Mouse (Mus musculus) kidney, embryonic 16.5 days (tissue): ENCODE measurements around the gene Camk2n1. TPM values are rescaled to one million over a fixed set of nuclear protein-coding genes. Genes with fewer than 3 reads are reported as not detected.
A peak's percentile ranks its signal among the peaks of the same experiment; 100 is the strongest.

ENCODE experiments used
- ATAC-seq: fragments of 200-750 bp; cut with Nextera tagmentation; 2 replicates; pipeline ENCODE4 v1.8.0; 2017; ENCODE audit warnings: moderate TSS enrichment; ENCODE audit not compliant: low FRiP score, low TSS enrichment
- H3K27ac ChIP-seq: fragments of 300-500 bp; sonication (generic); 2 replicates; pipeline ENCODE4 v1.5.1; 2014; ENCODE audit warnings: low read length
- H3K27me3 ChIP-seq: fragments of 300-500 bp; sonication (generic); 2 replicates; pipeline ENCODE4 v1.6.1; 2014; ENCODE audit warnings: low read length, control low read depth, mixed read lengths; ENCODE audit not compliant: insufficient read depth
- H3K36me3 ChIP-seq: fragments of 300-500 bp; sonication (generic); 2 replicates; pipeline ENCODE4 v1.6.1; 2014; ENCODE audit warnings: low read length, control low read depth, mixed read lengths; ENCODE audit not compliant: insufficient read depth
- H3K4me1 ChIP-seq: fragments of 300-500 bp; sonication (generic); 2 replicates; pipeline ENCODE4 v1.6.1; 2014; ENCODE audit warnings: low read length, control low read depth, mixed read lengths; ENCODE audit not compliant: insufficient read depth
- H3K4me2 ChIP-seq: fragments of 300-500 bp; sonication (generic); replicated peaks from 2 replicates; pipeline ENCODE4 v1.6.1; 2014; ENCODE audit warnings: low read depth, low read length
- H3K4me3 ChIP-seq: fragments of 300-500 bp; sonication (generic); 2 replicates; pipeline ENCODE4 v1.5.1; 2014; ENCODE audit warnings: mild to moderate bottlenecking, low read length
- H3K9ac ChIP-seq: fragments of 300-500 bp; sonication (generic); replicated peaks from 2 replicates; pipeline ENCODE4 v1.6.1; 2014; ENCODE audit warnings: low read length
- H3K9me3 ChIP-seq: fragments of 300-500 bp; sonication (generic); 2 replicates; pipeline ENCODE4 v1.6.1; 2016; ENCODE audit warnings: low read length, control low read depth
- WGBS: fragments of 180-500 bp; shearing (Covaris S2); extraction: QIAGEN DNeasy Blood & Tissue Kit; methylation state at CpG from one replicate; pipeline ENCODE4 v1.1.7; 2014; 5-methylcytosine and 5-hydroxymethylcytosine counted together
- polyA plus RNA-seq: library from polyadenylated mRNA; unstranded; fragments of >200 nt; fragmentation: Nextera tagmentation; extraction: Ambion mirVana; gene quantifications from 2 replicates; pipeline ENCODE4 v1.2.1, GENCODE M21; 2015

Gene Camk2n1
- polyA plus RNA-seq, 1 experiment from 2014 or later = 6.2 TPM

DNA sequence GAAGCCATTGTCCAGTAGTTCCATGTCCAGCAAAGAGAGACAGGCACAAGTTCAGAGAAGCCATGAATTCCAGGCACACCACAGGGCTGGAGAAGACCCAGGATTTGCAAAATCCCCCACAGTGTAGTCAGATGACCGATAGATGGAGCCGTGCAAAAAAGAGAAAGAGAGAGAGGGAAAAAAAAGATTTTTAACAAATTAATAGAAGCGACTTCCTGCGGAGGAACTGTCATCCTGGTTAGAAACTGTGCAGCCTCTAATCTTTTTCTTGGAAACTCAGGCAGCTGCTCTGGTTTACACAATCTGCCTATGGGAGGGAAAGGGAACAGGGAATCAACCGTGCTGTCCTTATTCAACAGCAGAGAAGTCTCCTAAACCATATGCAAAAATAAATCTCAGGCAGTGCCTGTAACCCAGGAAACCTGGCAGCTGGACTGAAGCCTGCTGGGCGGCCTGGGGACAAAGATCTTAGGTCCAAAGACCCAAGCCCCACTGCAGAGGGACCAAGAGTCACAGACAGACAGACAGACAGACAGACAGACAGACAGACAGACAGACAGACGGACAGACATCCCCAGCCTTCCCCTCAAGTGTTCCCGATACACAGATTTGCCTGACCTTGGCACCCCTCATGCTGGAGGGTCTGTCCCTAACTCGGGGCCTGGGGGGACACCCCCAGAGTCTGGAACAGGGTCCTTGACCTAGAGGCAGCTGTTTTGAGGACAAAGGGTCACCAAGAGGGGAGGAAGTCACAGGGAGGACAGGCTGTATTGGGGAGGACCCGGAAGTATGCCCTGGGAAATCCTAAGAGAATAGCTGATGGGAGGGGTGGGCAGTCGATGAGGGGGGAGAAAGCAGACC is 9.1 kb downstream of the Camk2n1 start:
- H3K9me3 ChIP-seq = no peaks in the 10 kb centered on the region
- H3K4me3 ChIP-seq = peak overlapping the region; percentile 21; the same call in 1 of the 2 replicates
- peak; percentile 25 for ATAC-seq
- H3K4me1 ChIP-seq = peaks cover 72% of the 10 kb centered on the region
- no peaks in the 10 kb centered on the region for H3K27me3 ChIP-seq
- peak overlapping the region; percentile 97 for H3K27ac ChIP-seq
- under 1% methylated on average over 11 of the region's 11 CpGs for WGBS
- peak overlapping the region; percentile 3; the same call in 1 of the 2 replicates for H3K9ac ChIP-seq
- H3K4me2 ChIP-seq = peak overlapping the region; percentile 50
- H3K36me3 ChIP-seq = 0 out of 2 replicates have a peak, but pooled peaks cover 5% of the 10 kb centered on the region

- H3K36me3 ChIP-seq = 0 out of 2 replicates have a peak, but pooled peaks cover 3% of the 10 kb centered on the region
- 4% methylated on average over 11 of the region's 11 CpGs for WGBS
- ATAC-seq = peak; percentile 87
- H3K27me3 ChIP-seq = no peaks in the 10 kb centered on the region
- H3K4me1 ChIP-seq = peaks cover 68% of the 10 kb centered on the region
- H3K4me2 ChIP-seq = peak overlapping the region; percentile 50
- H3K9me3 ChIP-seq = no peaks in the 10 kb centered on the region
- peak overlapping the region; percentile 97 for H3K27ac ChIP-seq
- peak overlapping the region; percentile 21 for H3K4me3 ChIP-seq
- peak overlapping the region; percentile 51; the same call in 1 of the 2 replicates for H3K9ac ChIP-seq
These were observed 9.8 kb downstream of the Camk2n1 start for GRCm38 (mm10) chr4:138463832-138464487.

- H3K4me2 ChIP-seq = peak overlapping the region; percentile 50
- H3K27me3 ChIP-seq = no peaks in the 10 kb centered on the region
- peak overlapping the region; percentile 97 for H3K27ac ChIP-seq
- peaks cover 68% of the 10 kb centered on the region for H3K4me1 ChIP-seq
- H3K9me3 ChIP-seq = no peaks in the 10 kb centered on the region
- peak overlapping the region; percentile 51 for H3K9ac ChIP-seq
- ATAC-seq = peak; percentile 78
- WGBS = 2% methylated on average over 16 of the region's 22 CpGs
- H3K4me3 ChIP-seq = peak overlapping the region; percentile 21
- no peaks in the 10 kb centered on the region for H3K36me3 ChIP-seq
These were observed 10.7 kb downstream of the Camk2n1 start for GRCm38 (mm10) chr4:138464667-138465353.

- peak overlapping the region; percentile 50; the same call in 1 of the 2 replicates for H3K4me2 ChIP-seq
- H3K4me3 ChIP-seq = no peak overlapping the region
- H3K27ac ChIP-seq = peak overlapping the region; percentile 97
- H3K36me3 ChIP-seq = no peaks in the 10 kb centered on the region
- ATAC-seq = no peak
- H3K4me1 ChIP-seq = peaks cover 63% of the 10 kb centered on the region
- 34% methylated on average over 8 of the region's 8 CpGs for WGBS
- H3K9me3 ChIP-seq = no peaks in the 10 kb centered on the region
- no peaks in the 10 kb centered on the region for H3K27me3 ChIP-seq
- H3K9ac ChIP-seq = peak overlapping the region; percentile 51; the same call in 1 of the 2 replicates
These were observed 11.3 kb downstream of the Camk2n1 start for GRCm38 (mm10) chr4:138465446-138465845.

DNA sequence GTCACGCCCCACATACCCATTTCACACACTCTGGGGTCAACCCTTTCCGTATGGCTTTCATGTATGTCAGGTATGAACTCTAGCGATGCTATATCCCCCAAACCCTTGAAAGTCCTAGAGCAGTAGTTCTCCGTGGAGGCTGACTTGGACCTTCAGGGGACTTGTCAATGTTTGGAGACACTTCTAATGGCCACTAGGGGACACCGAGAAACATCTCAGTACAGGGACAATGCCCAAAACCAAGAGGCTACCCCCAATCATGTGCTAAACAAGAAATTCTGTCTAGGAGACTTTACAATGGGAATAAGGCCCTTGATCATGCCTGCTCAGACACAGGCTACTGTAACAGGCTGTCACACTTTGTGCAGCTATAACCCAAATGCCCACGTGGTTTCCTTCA is 12.6 kb downstream of the Camk2n1 start:
- no peak overlapping the region for H3K4me3 ChIP-seq
- WGBS = 73% methylated on average over 6 of the region's 6 CpGs
- H3K9ac ChIP-seq = no peak overlapping the region
- H3K4me1 ChIP-seq = peaks cover 62% of the 10 kb centered on the region
- H3K27ac ChIP-seq = no peak overlapping the region
- H3K9me3 ChIP-seq = no peaks in the 10 kb centered on the region
- H3K4me2 ChIP-seq = no peak overlapping the region
- H3K27me3 ChIP-seq = no peaks in the 10 kb centered on the region
- no peak for ATAC-seq
- H3K36me3 ChIP-seq = no peaks in the 10 kb centered on the region

DNA sequence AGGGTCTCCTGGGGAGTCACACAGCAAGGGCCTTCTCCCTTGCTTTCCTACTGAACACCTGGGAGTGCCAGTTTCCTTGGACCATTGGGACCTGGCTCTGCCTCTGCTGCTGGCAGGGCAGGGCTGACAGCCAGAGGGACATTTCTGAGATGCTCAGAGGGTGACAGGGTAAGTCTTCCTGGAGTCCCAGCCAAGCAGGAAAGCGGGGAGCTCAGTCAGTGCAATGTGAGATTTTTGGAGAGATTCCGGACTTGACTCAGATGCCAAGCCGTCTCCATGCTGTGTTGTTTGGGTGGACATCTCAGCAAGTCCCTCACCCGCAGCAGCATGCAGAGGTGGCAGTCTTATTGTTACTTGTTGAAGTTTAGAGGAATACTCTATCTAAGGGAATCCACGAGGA is 13.3 kb downstream of the Camk2n1 start:
- no peak overlapping the region for H3K4me3 ChIP-seq
- H3K9me3 ChIP-seq = no peaks in the 10 kb centered on the region
- H3K27ac ChIP-seq = no peak overlapping the region
- H3K27me3 ChIP-seq = no peaks in the 10 kb centered on the region
- no peak overlapping the region for H3K9ac ChIP-seq
- H3K36me3 ChIP-seq = no peaks in the 10 kb centered on the region
- no peak for ATAC-seq
- WGBS = 83% methylated on average over 5 of the region's 5 CpGs
- peaks cover 62% of the 10 kb centered on the region for H3K4me1 ChIP-seq
- H3K4me2 ChIP-seq = no peak overlapping the region

- WGBS = 4% methylated on average over 7 of the region's 7 CpGs
- no peak for ATAC-seq
- no peak overlapping the region for H3K9ac ChIP-seq
- H3K36me3 ChIP-seq = no peaks in the 10 kb centered on the region
- peaks cover 45% of the 10 kb centered on the region for H3K4me1 ChIP-seq
- H3K27me3 ChIP-seq = no peaks in the 10 kb centered on the region
- no peak overlapping the region for H3K4me3 ChIP-seq
- peak overlapping the region; percentile 52; the same call in 1 of the 2 replicates for H3K27ac ChIP-seq
- H3K9me3 ChIP-seq = no peaks in the 10 kb centered on the region
- peak overlapping the region; percentile 24; the same call in 1 of the 2 replicates for H3K4me2 ChIP-seq
These were observed 15.0 kb downstream of the Camk2n1 start for GRCm38 (mm10) chr4:138469080-138469479.

GRCm38 (mm10) chr4:138471241-138471640 is 17.1 kb downstream of the Camk2n1 start:
- no peaks in the 10 kb centered on the region for H3K9me3 ChIP-seq
- WGBS = 45% methylated on average over 7 of the region's 7 CpGs
- no peak for ATAC-seq
- H3K4me1 ChIP-seq = peaks cover 26% of the 10 kb centered on the region
- no peaks in the 10 kb centered on the region for H3K27me3 ChIP-seq
- H3K27ac ChIP-seq = no peak overlapping the region
- no peak overlapping the region for H3K4me2 ChIP-seq
- no peak overlapping the region for H3K4me3 ChIP-seq
- no peaks in the 10 kb centered on the region for H3K36me3 ChIP-seq
- no peak overlapping the region for H3K9ac ChIP-seq

- Histone ChIP-seq H3K4me3 (no peak overlapping the region), H3K36me3 (no peaks in the 10 kb centered on the region), H3K4me2 (no peak overlapping the region), H3K4me1 (peaks cover 29% of the 10 kb centered on the region), H3K9me3 (no peaks in the 10 kb centered on the region), H3K27me3 (no peaks in the 10 kb centered on the region), H3K27ac (no peak overlapping the region), H3K9ac (no peak overlapping the region)
- ATAC-seq = no peak
- WGBS = 73% methylated on average over 7 of the region's 7 CpGs
These were observed 25.5 kb downstream of the Camk2n1 start for GRCm38 (mm10) chr4:138479595-138479994.
